Mouse (Mus musculus): ENCODE data around the gene Phldb3. TPM values are rescaled to one million over a fixed set of nuclear protein-coding genes. Genes with fewer than 3 reads are reported as not detected.
"Not testable (repeated sequence)": the region's sequence is repeated elsewhere in the genome, so short reads cannot be mapped to it uniquely, and the experiment has no call there.

Gene Phldb3
- polyA plus RNA-seq, 1 experiment from 2014 or later = not detected

DNA sequence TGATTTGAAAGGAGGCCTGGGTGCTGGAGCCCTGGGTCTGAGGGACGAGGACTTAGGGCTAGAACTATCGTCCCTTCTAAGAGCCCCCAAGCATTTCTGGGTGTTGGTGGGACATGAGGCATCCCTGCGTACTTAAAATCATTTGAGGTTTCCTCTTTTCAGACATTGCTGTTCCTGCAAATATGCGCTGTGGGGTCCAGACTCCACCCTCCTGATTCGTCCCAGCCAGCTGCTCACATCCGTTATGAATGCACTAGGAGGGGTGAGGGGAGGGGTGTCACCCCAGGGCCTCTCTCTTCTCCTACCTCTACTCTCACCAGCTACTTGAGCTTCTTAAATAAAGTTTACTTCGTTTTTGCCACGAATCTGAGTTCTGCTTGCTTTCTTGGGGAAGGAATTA, 2.0 kb upstream of the Phldb3 start:
- Histone ChIP-seq H3K27ac (replicated peaks in 1 of 2; ENCODE audit: control insufficient read depth in 1 of 2, insufficient read depth in 1 of 2, low read depth in 2 of 2, low read length in 2 of 2) (no peak overlapping the region), H3K4me2 (ENCODE audit: low read length) (no peak overlapping the region), H3K9me3 (ENCODE audit: control insufficient read depth, low read length) (no peaks in the 10 kb centered on the region), H3K9ac (ENCODE audit: low read length) (no peak overlapping the region), H3K36me3 (ENCODE audit: control insufficient read depth, insufficient read depth, low read length) (no peaks in the 10 kb centered on the region), H3K27me3 (ENCODE audit: control insufficient read depth, insufficient read depth, low read length) (peaks cover 49% of the 10 kb centered on the region), H3K4me1 (ENCODE audit: control insufficient read depth in 2 of 2, insufficient read depth in 2 of 2, low read length in 2 of 2) (peaks cover 4 to 14% of the 10 kb centered on the region in 2 experiments; a peak in 3 of 4 replicates), H3K4me3 (ENCODE audit: control insufficient read depth in 1 of 2, insufficient read depth in 1 of 2, low read depth in 1 of 2, low read length in 2 of 2) (no peak overlapping the region)
- 65% methylated on average over 8 of the region's 8 CpGs for WGBS
- ATAC-seq (ENCODE audit: insufficient number of reproducible peaks, insufficient read depth, low FRiP score, low read depth) = no peak

DNA sequence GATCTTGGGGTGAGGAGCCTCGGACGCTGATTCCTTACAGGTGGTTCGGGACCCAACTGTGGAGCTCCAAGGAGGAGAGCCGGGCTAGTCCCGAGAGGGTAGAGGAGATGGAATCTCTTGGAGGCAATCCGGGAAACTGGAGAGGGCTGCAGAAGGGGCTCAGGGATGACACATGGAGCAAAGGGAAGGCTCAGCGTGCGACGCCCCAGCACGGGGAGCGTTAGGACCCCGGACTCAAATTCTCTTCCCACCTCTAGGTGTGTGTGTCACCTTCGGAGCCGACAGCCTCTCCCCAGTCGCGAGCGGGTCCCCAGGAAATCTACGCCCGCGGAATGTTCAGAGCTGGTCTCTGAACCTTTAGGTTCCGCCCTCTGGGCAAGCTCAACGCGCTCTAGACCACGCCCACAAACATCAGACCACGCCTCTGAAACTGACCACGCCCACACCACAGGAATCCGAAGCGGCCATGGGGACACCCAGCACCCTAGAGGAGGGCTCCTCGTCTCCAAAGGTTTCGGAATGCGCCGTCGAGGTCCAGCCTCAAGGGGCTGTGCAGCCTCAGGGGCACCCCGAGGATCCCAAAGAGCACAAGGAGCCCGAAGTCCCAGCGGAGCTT, 424 bp downstream of the Phldb3 start:
- peak overlapping the region; percentile 28; the same call in 1 of the 2 replicates for H3K9ac ChIP-seq (ENCODE audit: low read length)
- peaks cover 54% of the 10 kb centered on the region for H3K27me3 ChIP-seq (ENCODE audit: control insufficient read depth, insufficient read depth, low read length)
- peak overlapping the region; percentile 60 for H3K4me2 ChIP-seq (ENCODE audit: low read length)
- H3K36me3 ChIP-seq (ENCODE audit: control insufficient read depth, insufficient read depth, low read length) = no peaks in the 10 kb centered on the region
- H3K4me1 ChIP-seq (ENCODE audit: control insufficient read depth in 2 of 2, insufficient read depth in 2 of 2, low read length in 2 of 2) = peaks cover 4 to 14% of the 10 kb centered on the region in 2 experiments; a peak in 3 of 4 replicates
- peak overlapping the region; percentile 36 to 40 for H3K4me3 ChIP-seq (ENCODE audit: control insufficient read depth in 1 of 2, insufficient read depth in 1 of 2, low read depth in 1 of 2, low read length in 2 of 2)
- no peaks in the 10 kb centered on the region for H3K9me3 ChIP-seq (ENCODE audit: control insufficient read depth, low read length)
- H3K27ac ChIP-seq (replicated peaks in 1 of 2; ENCODE audit: control insufficient read depth in 1 of 2, insufficient read depth in 1 of 2, low read depth in 2 of 2, low read length in 2 of 2) = no peak overlapping the region
- peak; percentile 36; the same call in 1 of the 2 replicates for ATAC-seq (ENCODE audit: insufficient number of reproducible peaks, insufficient read depth, low FRiP score, low read depth)
- WGBS = 1% methylated on average over 36 of the region's 36 CpGs

DNA sequence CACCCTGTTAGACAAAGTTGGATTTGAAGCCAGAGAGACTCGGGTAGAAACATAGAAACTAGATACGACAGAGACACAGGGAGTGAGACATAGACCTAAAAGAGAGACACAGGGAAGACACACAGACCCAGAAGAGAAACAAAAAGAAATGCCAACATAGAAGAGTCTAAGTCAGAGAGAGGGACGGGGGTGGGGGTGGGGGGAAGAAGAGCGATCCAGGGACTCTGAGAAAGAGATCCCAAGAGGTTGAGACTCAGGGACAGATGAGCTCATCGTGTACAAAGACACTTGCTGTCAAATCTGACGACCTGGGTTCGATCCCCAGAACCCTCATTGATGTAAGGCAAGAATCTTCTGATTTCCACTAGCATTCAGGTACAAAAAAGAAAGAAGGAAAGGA, 1.1 kb downstream of the Phldb3 start:
- H3K4me2 ChIP-seq (ENCODE audit: low read length) = peak overlapping the region; percentile 60
- no peaks in the 10 kb centered on the region for H3K9me3 ChIP-seq (ENCODE audit: control insufficient read depth, low read length)
- H3K36me3 ChIP-seq (ENCODE audit: control insufficient read depth, insufficient read depth, low read length) = no peaks in the 10 kb centered on the region
- no peak overlapping the region for H3K9ac ChIP-seq (ENCODE audit: low read length)
- H3K4me1 ChIP-seq (ENCODE audit: control insufficient read depth in 2 of 2, insufficient read depth in 2 of 2, low read length in 2 of 2) = peaks cover 4 to 14% of the 10 kb centered on the region in 2 experiments; a peak in 3 of 4 replicates
- H3K27me3 ChIP-seq (ENCODE audit: control insufficient read depth, insufficient read depth, low read length) = peaks cover 54% of the 10 kb centered on the region
- H3K4me3 ChIP-seq (ENCODE audit: control insufficient read depth in 1 of 2, insufficient read depth in 1 of 2, low read depth in 1 of 2, low read length in 2 of 2) = peak overlapping the region; percentile 36 to 40
- no peak overlapping the region for H3K27ac ChIP-seq (replicated peaks in 1 of 2; ENCODE audit: control insufficient read depth in 1 of 2, insufficient read depth in 1 of 2, low read depth in 2 of 2, low read length in 2 of 2)
- 15% methylated on average over 7 of the region's 7 CpGs for WGBS
- ATAC-seq (ENCODE audit: insufficient number of reproducible peaks, insufficient read depth, low FRiP score, low read depth) = no peak

DNA sequence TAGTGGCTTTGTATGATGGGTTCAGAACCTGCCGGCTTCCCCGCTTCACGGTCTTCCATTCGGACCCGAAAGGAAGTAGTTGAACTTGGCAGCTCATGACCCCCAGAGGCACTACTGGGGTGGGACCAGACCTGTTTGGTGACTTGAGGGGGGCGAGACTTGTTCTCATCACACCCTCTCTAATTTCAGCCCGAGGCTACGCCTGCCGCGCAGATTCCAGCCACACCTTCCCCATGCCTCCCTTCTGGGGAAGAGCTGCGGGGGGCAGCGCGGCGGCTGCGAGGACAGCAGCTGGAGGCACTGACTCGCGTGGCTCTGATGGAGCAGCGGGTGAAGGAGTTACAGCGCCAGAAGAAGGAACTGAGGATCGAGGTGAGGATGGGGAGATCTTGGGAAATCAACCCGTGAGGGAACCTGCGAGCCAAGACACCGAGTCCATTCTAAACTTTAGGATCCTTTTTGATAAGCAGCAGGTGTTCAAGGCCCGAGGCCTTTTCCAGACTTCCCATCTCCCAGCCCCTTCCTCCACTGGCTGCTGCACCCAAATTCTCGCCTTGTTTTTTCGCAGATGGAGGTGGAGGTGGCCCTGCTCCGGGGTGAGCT, 1.8 kb downstream of the Phldb3 start:
- 1% methylated on average over 25 of the region's 27 CpGs for WGBS
- Histone ChIP-seq H3K9me3 (ENCODE audit: control insufficient read depth, low read length) (no peaks in the 10 kb centered on the region), H3K4me3 (ENCODE audit: control insufficient read depth in 1 of 2, insufficient read depth in 1 of 2, low read depth in 1 of 2, low read length in 2 of 2) (peak overlapping the region in 1 of 2 experiments; percentile 21; a peak in 2 of 4 replicates), H3K27me3 (ENCODE audit: control insufficient read depth, insufficient read depth, low read length) (peaks cover 54% of the 10 kb centered on the region), H3K4me2 (ENCODE audit: low read length) (peak overlapping the region; percentile 49), H3K36me3 (ENCODE audit: control insufficient read depth, insufficient read depth, low read length) (no peaks in the 10 kb centered on the region), H3K4me1 (ENCODE audit: control insufficient read depth in 2 of 2, insufficient read depth in 2 of 2, low read length in 2 of 2) (peaks cover 4 to 14% of the 10 kb centered on the region in 2 experiments; a peak in 3 of 4 replicates), H3K27ac (replicated peaks in 1 of 2; ENCODE audit: control insufficient read depth in 1 of 2, insufficient read depth in 1 of 2, low read depth in 2 of 2, low read length in 2 of 2) (no peak overlapping the region), H3K9ac (ENCODE audit: low read length) (no peak overlapping the region; the same call in 1 of the 2 replicates)
- ATAC-seq (ENCODE audit: insufficient number of reproducible peaks, insufficient read depth, low FRiP score, low read depth) = no peak

DNA sequence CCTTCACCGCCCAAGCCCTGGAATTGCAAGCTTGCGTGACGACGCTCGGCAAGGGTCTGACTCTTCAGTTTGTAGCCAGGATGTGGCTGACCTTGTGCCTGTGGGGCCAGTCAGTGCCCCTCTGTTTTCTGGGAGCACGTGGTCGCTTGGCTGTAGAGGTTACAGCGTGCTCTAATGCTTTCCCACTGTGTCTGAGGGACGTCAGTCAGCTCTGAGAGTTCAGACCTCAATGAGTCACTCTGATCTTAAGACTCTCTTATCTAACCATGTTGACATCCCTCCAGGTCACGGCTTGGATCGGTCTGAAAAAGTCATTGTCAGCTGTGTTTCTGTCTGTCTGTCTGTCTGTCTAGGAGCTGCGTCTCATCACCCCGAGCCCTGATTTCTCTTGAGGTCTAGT, 4.3 kb downstream of the Phldb3 start:
- H3K36me3 ChIP-seq (ENCODE audit: control insufficient read depth, insufficient read depth, low read length) = no peaks in the 10 kb centered on the region
- no peak overlapping the region for H3K4me2 ChIP-seq (ENCODE audit: low read length)
- ATAC-seq (ENCODE audit: insufficient number of reproducible peaks, insufficient read depth, low FRiP score, low read depth) = no peak
- H3K27me3 ChIP-seq (ENCODE audit: control insufficient read depth, insufficient read depth, low read length) = peaks cover 42% of the 10 kb centered on the region
- no peak overlapping the region for H3K27ac ChIP-seq (replicated peaks in 1 of 2; ENCODE audit: control insufficient read depth in 1 of 2, insufficient read depth in 1 of 2, low read depth in 2 of 2, low read length in 2 of 2)
- WGBS = 57% methylated on average over 13 of the region's 13 CpGs
- peaks cover 4 to 14% of the 10 kb centered on the region in 2 experiments; a peak in 3 of 4 replicates for H3K4me1 ChIP-seq (ENCODE audit: control insufficient read depth in 2 of 2, insufficient read depth in 2 of 2, low read length in 2 of 2)
- no peaks in the 10 kb centered on the region for H3K9me3 ChIP-seq (ENCODE audit: control insufficient read depth, low read length)
- no peak overlapping the region for H3K9ac ChIP-seq (ENCODE audit: low read length)
- no peak overlapping the region for H3K4me3 ChIP-seq (ENCODE audit: control insufficient read depth in 1 of 2, insufficient read depth in 1 of 2, low read depth in 1 of 2, low read length in 2 of 2)

DNA sequence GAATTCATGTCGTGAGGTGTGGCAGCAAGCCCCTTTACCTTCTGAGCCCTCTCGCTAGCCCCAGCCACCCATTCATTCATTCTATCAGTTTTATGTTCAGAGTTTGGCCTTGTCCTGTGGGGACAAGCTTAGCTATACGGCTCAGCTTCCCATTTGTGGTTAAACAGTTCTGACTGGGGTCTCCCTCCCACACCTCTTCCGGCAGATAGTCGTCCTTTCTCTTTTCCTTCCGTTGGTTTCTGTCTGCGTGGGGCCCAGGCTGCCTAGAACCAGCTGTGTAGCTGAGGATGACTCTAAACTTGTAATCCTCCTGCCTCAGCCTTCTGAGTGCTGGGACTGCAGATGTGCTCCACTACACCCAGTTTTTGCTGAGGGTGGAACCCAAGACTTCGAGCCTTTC, 7.2 kb downstream of the Phldb3 start:
- WGBS = 67% methylated on average over 8 of the region's 8 CpGs
- no peak overlapping the region for H3K9ac ChIP-seq (ENCODE audit: low read length)
- peaks cover 13% of the 10 kb centered on the region for H3K27me3 ChIP-seq (ENCODE audit: control insufficient read depth, insufficient read depth, low read length)
- 0 out of 2 replicates have a peak, but pooled peaks cover 4% of the 10 kb centered on the region for H3K9me3 ChIP-seq (ENCODE audit: control insufficient read depth, low read length)
- ATAC-seq (ENCODE audit: insufficient number of reproducible peaks, insufficient read depth, low FRiP score, low read depth) = no peak
- no peak overlapping the region for H3K4me3 ChIP-seq (ENCODE audit: control insufficient read depth in 1 of 2, insufficient read depth in 1 of 2, low read depth in 1 of 2, low read length in 2 of 2)
- no peak overlapping the region for H3K4me2 ChIP-seq (ENCODE audit: low read length)
- no peaks in the 10 kb centered on the region for H3K36me3 ChIP-seq (ENCODE audit: control insufficient read depth, insufficient read depth, low read length)
- H3K27ac ChIP-seq (replicated peaks in 1 of 2; ENCODE audit: control insufficient read depth in 1 of 2, insufficient read depth in 1 of 2, low read depth in 2 of 2, low read length in 2 of 2) = no peak overlapping the region
- peaks cover 0 to under 1% of the 10 kb centered on the region in 2 experiments; a peak in 2 of 4 replicates for H3K4me1 ChIP-seq (ENCODE audit: control insufficient read depth in 2 of 2, insufficient read depth in 2 of 2, low read length in 2 of 2)

DNA sequence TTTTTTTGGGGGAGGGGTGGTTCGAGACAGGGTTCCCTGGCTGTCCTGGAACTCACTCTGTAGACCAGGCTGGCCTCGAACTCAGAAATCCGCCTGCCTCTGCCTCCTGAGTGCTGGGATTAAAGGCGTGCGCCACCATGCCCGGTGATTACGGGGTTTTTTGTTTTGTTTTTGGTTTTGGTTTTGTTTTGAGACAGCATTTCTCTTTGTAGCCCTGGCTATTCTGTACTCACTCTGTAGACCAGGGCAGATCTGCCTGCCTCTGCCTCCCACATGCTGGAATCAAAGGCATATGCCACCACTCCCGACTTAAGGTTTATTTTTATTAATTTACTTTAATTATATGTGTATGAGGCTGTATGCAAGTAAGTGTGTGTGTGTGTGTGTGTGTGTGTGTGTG, 7.8 kb downstream of the Phldb3 start:
- ATAC-seq (ENCODE audit: insufficient number of reproducible peaks, insufficient read depth, low FRiP score, low read depth) = not testable (repeated sequence)

More for the DNA sequence above, 7.8 kb downstream of the Phldb3 start:
- H3K4me3 ChIP-seq (ENCODE audit: control insufficient read depth in 1 of 2, insufficient read depth in 1 of 2, low read depth in 1 of 2, low read length in 2 of 2); H3K4me2 ChIP-seq (ENCODE audit: low read length); H3K27me3 ChIP-seq (ENCODE audit: control insufficient read depth, insufficient read depth, low read length); H3K9ac ChIP-seq (ENCODE audit: low read length); H3K4me1 ChIP-seq (ENCODE audit: control insufficient read depth in 2 of 2, insufficient read depth in 2 of 2, low read length in 2 of 2); H3K36me3 ChIP-seq (ENCODE audit: control insufficient read depth, insufficient read depth, low read length); H3K9me3 ChIP-seq (ENCODE audit: control insufficient read depth, low read length); H3K27ac ChIP-seq (replicated peaks in 1 of 2; ENCODE audit: control insufficient read depth in 1 of 2, insufficient read depth in 1 of 2, low read depth in 2 of 2, low read length in 2 of 2): not testable (repeated sequence)
- 85% methylated on average over 8 of the region's 8 CpGs for WGBS
